Mouse (Mus musculus) MEL (cell line): ENCODE data around the gene Tbck. TPM values are rescaled to one million over a fixed set of nuclear protein-coding genes. Genes with fewer than 3 reads are reported as not detected.

Experiments used
- DNase-seq: peaks from one replicate; pipeline ENCODE4 v3.0.0; 2011; ENCODE audit warnings: low read depth, low spot score
- H3K27ac ChIP-seq: 2 replicates; pipeline ENCODE4 v1.5.1; 2012; ENCODE audit warnings: low read depth, mild to moderate bottlenecking, control low read depth, low read length, moderate library complexity; ENCODE audit not compliant: control insufficient read depth
- H3K27me3 ChIP-seq, 2 experiments: fragments of 150-350 bp in 1 of 2; sonication (generic) in 1 of 2; 2 replicates each; pipeline ENCODE4 v1.6.1; 2012; ENCODE audit warnings: low read length in 2 of 2, mild to moderate bottlenecking in 2 of 2, improper control_type of control experiment in 1 of 2, moderate library complexity in 1 of 2; ENCODE audit not compliant: insufficient read depth in 2 of 2, control insufficient read depth in 1 of 2
- H3K36me3 ChIP-seq, 2 experiments: 2 replicates each; pipeline ENCODE4 v1.6.1; 2012 to 2014; ENCODE audit warnings: low read length in 2 of 2, improper control_type of control experiment in 1 of 2, inconsistent platforms in 1 of 2, mild to moderate bottlenecking in 1 of 2; ENCODE audit not compliant: insufficient read depth in 2 of 2, control insufficient read depth in 1 of 2
- H3K4me1 ChIP-seq, 2 experiments: fragments of 150-350 bp in 1 of 2; sonication (generic) in 1 of 2; 2 replicates each; pipeline ENCODE4 v1.6.1; 2012; ENCODE audit warnings: low read length in 2 of 2, improper control_type of control experiment in 1 of 2, mild to moderate bottlenecking in 1 of 2; ENCODE audit not compliant: insufficient read depth in 2 of 2, control insufficient read depth in 1 of 2
- H3K4me3 ChIP-seq, 2 experiments: fragments of 150-350 bp in 1 of 2; sonication (generic) in 1 of 2; 2 replicates each; pipeline ENCODE4 v1.5.1; 2012; ENCODE audit warnings: low read depth in 2 of 2, low read length in 2 of 2, mild to moderate bottlenecking in 2 of 2, moderate library complexity in 2 of 2, control low read depth in 1 of 2, improper control_type of control experiment in 1 of 2; ENCODE audit not compliant: control insufficient read depth in 1 of 2, insufficient read depth in 1 of 2
- H3K79me2 ChIP-seq: 2 replicates; pipeline ENCODE4 v1.6.1; 2012; ENCODE audit warnings: mild to moderate bottlenecking, low read length, moderate library complexity; ENCODE audit not compliant: control insufficient read depth, poor library complexity, insufficient read depth
- H3K9ac ChIP-seq: 2 replicates; pipeline ENCODE4 v1.6.1; 2012; ENCODE audit warnings: low read depth, mild to moderate bottlenecking, control low read depth, low read length, moderate library complexity; ENCODE audit not compliant: control insufficient read depth, poor library complexity, severe bottlenecking
- H3K9me3 ChIP-seq: fragments of 150-350 bp; sonication (generic); replicated peaks from 2 replicates; pipeline ENCODE4 v1.6.1; 2012; ENCODE audit warnings: mild to moderate bottlenecking, low read length, improper control_type of control experiment, moderate library complexity; ENCODE audit not compliant: insufficient read depth
- BHLHE40 ChIP-seq: IDR thresholded peaks from 2 replicates; pipeline ENCODE4 v1.6.1; 2012; ENCODE audit warnings: low read depth, mild to moderate bottlenecking, inconsistent platforms, low read length, improper control_type of control experiment, borderline replicate concordance
- CHD2 ChIP-seq: IDR thresholded peaks from 2 replicates; pipeline ENCODE4 v1.6.1; 2011; ENCODE audit warnings: low read length, improper control_type of control experiment
- CTCF ChIP-seq, 3 experiments: IDR thresholded peaks in 2 of 3; conservative IDR thresholded peaks in 1 of 3; 2 replicates each; pipeline ENCODE4 v1.5.1; 2011 to 2012; ENCODE audit warnings: low read length in 3 of 3, low read depth in 2 of 3, mild to moderate bottlenecking in 2 of 3, improper control_type of control experiment in 1 of 3, inconsistent platforms in 1 of 3, mixed read lengths in 1 of 3, moderate library complexity in 1 of 3; ENCODE audit not compliant: control insufficient read depth in 1 of 3, insufficient read depth in 1 of 3, poor library complexity in 1 of 3, severe bottlenecking in 1 of 3
- E2F4 ChIP-seq: IDR thresholded peaks from 2 replicates; pipeline ENCODE4 v1.6.1; 2011; ENCODE audit warnings: low read depth, low read length, improper control_type of control experiment, borderline replicate concordance
- EP300 ChIP-seq, 2 experiments: IDR thresholded peaks; 2 replicates each; pipeline ENCODE4 v1.6.1; 2011; ENCODE audit warnings: improper control_type of control experiment in 2 of 2, low read length in 2 of 2, low read depth in 1 of 2, mild to moderate bottlenecking in 1 of 2
- ETS1 ChIP-seq: IDR thresholded peaks from 2 replicates; pipeline ENCODE4 v1.6.1; 2012; ENCODE audit warnings: low read depth, mild to moderate bottlenecking, inconsistent platforms, low read length, improper control_type of control experiment, moderate library complexity
- GABPA ChIP-seq: IDR thresholded peaks from 2 replicates; pipeline ENCODE4 v1.6.1; 2012; ENCODE audit warnings: low read depth, mild to moderate bottlenecking, inconsistent platforms, low read length, improper control_type of control experiment, moderate library complexity
- HCFC1 ChIP-seq: IDR thresholded peaks from 2 replicates; pipeline ENCODE4 v1.6.1; 2012; ENCODE audit warnings: low read depth, mild to moderate bottlenecking, inconsistent platforms, low read length, improper control_type of control experiment, moderate library complexity
- JUND ChIP-seq: IDR thresholded peaks from 2 replicates; pipeline ENCODE4 v1.6.1; 2011; ENCODE audit warnings: low read depth, mild to moderate bottlenecking, improper control_type of control experiment, low read length
- MAZ ChIP-seq: IDR thresholded peaks from 2 replicates; pipeline ENCODE4 v1.6.1; 2012; ENCODE audit warnings: low read depth, mild to moderate bottlenecking, inconsistent platforms, low read length, improper control_type of control experiment
- MXI1 ChIP-seq: IDR thresholded peaks from 2 replicates; pipeline ENCODE4 v1.6.1; 2011; ENCODE audit warnings: mild to moderate bottlenecking, low read depth, low read length, improper control_type of control experiment
- MYC ChIP-seq: IDR thresholded peaks from 2 replicates; pipeline ENCODE4 v1.6.1; 2011; ENCODE audit warnings: low read depth, mild to moderate bottlenecking, low read length, improper control_type of control experiment, moderate library complexity
- NELFE ChIP-seq: IDR thresholded peaks from 2 replicates; pipeline ENCODE4 v1.6.1; 2011; ENCODE audit warnings: low read depth, low read length, improper control_type of control experiment
- NRF1 ChIP-seq: IDR thresholded peaks from 2 replicates; pipeline ENCODE4 v1.6.1; 2014; ENCODE audit warnings: low read depth, mild to moderate bottlenecking, inconsistent platforms, low read length, improper control_type of control experiment, moderate library complexity; ENCODE audit not compliant: poor library complexity, insufficient read depth, severe bottlenecking
- POLR2A ChIP-seq, 2 experiments: IDR thresholded peaks; 2 replicates each; pipeline ENCODE4 v1.6.1; 2011 to 2012; ENCODE audit warnings: low read length in 2 of 2, mild to moderate bottlenecking in 2 of 2, control low read depth in 1 of 2, improper control_type of control experiment in 1 of 2, low read depth in 1 of 2, moderate library complexity in 1 of 2; ENCODE audit not compliant: control insufficient read depth in 1 of 2, insufficient read depth in 1 of 2, poor library complexity in 1 of 2
- POLR2AphosphoS2 ChIP-seq: IDR thresholded peaks from 2 replicates; pipeline ENCODE4 v1.6.1; 2011; ENCODE audit warnings: low read length, improper control_type of control experiment
- SMC3 ChIP-seq: IDR thresholded peaks from 2 replicates; pipeline ENCODE4 v1.6.1; 2011; ENCODE audit warnings: low read depth, low read length, improper control_type of control experiment
- TAL1 ChIP-seq: IDR thresholded peaks from 2 replicates; pipeline ENCODE4 v1.6.1; 2012; ENCODE audit warnings: mild to moderate bottlenecking, inconsistent platforms, low read length, moderate library complexity, mixed read lengths
- TBP ChIP-seq: IDR thresholded peaks from 2 replicates; pipeline ENCODE4 v1.8.0; 2011; ENCODE audit warnings: low read depth, low read length, improper control_type of control experiment
- USF1 ChIP-seq: IDR thresholded peaks from 2 replicates; pipeline ENCODE4 v1.6.1; 2014; ENCODE audit warnings: low read depth, mild to moderate bottlenecking, inconsistent platforms, low read length, improper control_type of control experiment, moderate library complexity
- USF2 ChIP-seq, 2 experiments: IDR thresholded peaks; 2 replicates each; pipeline ENCODE4 v1.6.1; 2011 to 2012; ENCODE audit warnings: improper control_type of control experiment in 2 of 2, low read length in 2 of 2, borderline replicate concordance in 1 of 2, inconsistent platforms in 1 of 2, low read depth in 1 of 2, mild to moderate bottlenecking in 1 of 2; ENCODE audit not compliant: insufficient read depth in 1 of 2
- ZC3H11A ChIP-seq: IDR thresholded peaks from 2 replicates; pipeline ENCODE4 v1.6.1; 2012; ENCODE audit warnings: low read depth, mild to moderate bottlenecking, inconsistent platforms, low read length, improper control_type of control experiment
- ZMIZ1 ChIP-seq: IDR thresholded peaks from 2 replicates; pipeline ENCODE4 v1.6.1; 2012; ENCODE audit warnings: low read depth, mild to moderate bottlenecking, inconsistent platforms, low read length, improper control_type of control experiment, moderate library complexity
- polyA plus RNA-seq, 2 experiments: library from polyadenylated mRNA; stranded (reverse) in 1 of 2; unstranded in 1 of 2; fragments of >175 nt in 1 of 2; fragments of >200 nt in 1 of 2; gene quantifications; 2 replicates each; pipeline versions ENCODE4 v1.2.1 to v1.2.4; 2012; ENCODE audit warnings: low replicate concordance in 2 of 2, low read depth in 1 of 2; ENCODE audit not compliant: insufficient read length in 2 of 2, insufficient read depth in 1 of 2, missing spikeins in 1 of 2
- total RNA-seq: library from RNA; depleted of rRNA; stranded (reverse); fragments of 300-350 nt; gene quantifications from 2 replicates; pipeline ENCODE4 v1.2.3, GENCODE M21; 2012

The Tbck gene
- total and polyA plus RNA-seq, 3 experiments = 4.6 to 7.5 TPM; not detected in 1

DNA sequence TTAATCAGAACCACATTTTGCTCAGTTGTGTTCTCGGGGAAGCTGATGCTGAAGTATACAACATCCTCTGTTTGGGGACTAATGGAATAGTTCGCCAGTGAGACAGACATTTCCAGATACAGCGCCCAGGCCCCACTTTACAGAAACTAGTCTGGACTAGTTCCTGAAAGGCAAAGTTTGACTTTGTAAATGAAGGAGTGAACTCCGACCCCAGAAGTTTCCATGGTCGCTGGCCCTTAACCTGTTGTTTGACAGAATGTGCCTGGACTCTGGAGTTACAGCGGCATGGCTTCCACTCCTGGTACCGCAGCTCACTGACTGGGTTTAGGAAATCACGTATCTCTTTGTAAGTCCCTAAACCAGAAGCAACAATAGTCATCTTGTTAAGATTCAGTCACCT, 176.9 kb downstream of the Tbck start:
- TF ChIP-seq CHD2 (no peak), ETS1 (no peak), MXI1 (no peak), USF2 (IDR thresholded peaks at IDR 0.05; ENCODE audit: borderline replicate concordance in 1 of 2, insufficient read depth in 1 of 2, low read depth in 1 of 2, low read length in 2 of 2) (no peak), SMC3 (no peak), BHLHE40 (no peak), NRF1 (no peak), ZC3H11A (no peak), POLR2A (IDR thresholded peaks at IDR 0.05; ENCODE audit: control insufficient read depth in 1 of 2, insufficient read depth in 1 of 2, low read depth in 1 of 2, low read length in 2 of 2, poor library complexity in 1 of 2) (no peak), MAZ (no peak), HCFC1 (no peak), ZMIZ1 (no peak), POLR2AphosphoS2 (no peak), TAL1 (no peak), E2F4 (no peak), CTCF (IDR thresholded peaks at IDR 0.05 in 2 of 3, conservative IDR thresholded peaks at IDR 0.05 in 1 of 3; ENCODE audit: control insufficient read depth in 1 of 3, insufficient read depth in 1 of 3, low read depth in 2 of 3, low read length in 3 of 3, poor library complexity in 1 of 3, severe bottlenecking in 1 of 3) (no peak), TBP (no peak)
- Histone ChIP-seq H3K79me2 (no peaks in the 10 kb centered on the region), H3K36me3 (peaks cover 0 to 8% of the 10 kb centered on the region in 2 experiments; a peak in 2 of 4 replicates), H3K4me1 (peaks cover 6 to 28% of the 10 kb centered on the region in 2 experiments), H3K27ac (no peak overlapping the region), H3K9me3 (no peaks in the 10 kb centered on the region), H3K4me3 (no peak overlapping the region; a peak in 1 of 4 replicates), H3K27me3 (no peaks in the 10 kb centered on the region; a peak in 1 of 4 replicates), H3K9ac (no peak overlapping the region)
- DNase-seq = no peak

GRCm38 (mm10) chr3:132863843-132864242, 179.9 kb downstream of the Tbck start:
- H3K79me2 ChIP-seq = no peaks in the 10 kb centered on the region
- no peaks in the 10 kb centered on the region; a peak in 1 of 4 replicates for H3K27me3 ChIP-seq
- H3K4me3 ChIP-seq = 0 out of 4 replicates have a peak overlapping the region, but pooled peaks of 1 of the 2 experiments have one; percentile 43
- H3K9ac ChIP-seq = no peak overlapping the region
- peaks cover 0 to 8% of the 10 kb centered on the region in 2 experiments; a peak in 2 of 4 replicates for H3K36me3 ChIP-seq
- no peaks in the 10 kb centered on the region for H3K9me3 ChIP-seq
- peaks cover 6 to 27% of the 10 kb centered on the region in 2 experiments for H3K4me1 ChIP-seq
- no peak for TF ChIP-seq JUND
- no peak for TF ChIP-seq NELFE
- TF ChIP-seq USF1 = no peak
- TF ChIP-seq GABPA = no peak
- TF ChIP-seq TAL1 = no peak
- no peak for TF ChIP-seq ETS1
- TF ChIP-seq MAZ = no peak
- no peak for TF ChIP-seq MYC
- TF ChIP-seq EP300 (IDR thresholded peaks at IDR 0.05; ENCODE audit: low read depth in 1 of 2, low read length in 2 of 2) = 0 out of 4 replicates have a peak, but pooled peaks of 1 of the 2 experiments have one; percentile 8
- TF ChIP-seq, all 39 proteins: peak for 1
- no peak overlapping the region for H3K27ac ChIP-seq
- DNase-seq = no peak
